Mouse (Mus musculus) adrenal gland, postnatal 4 days (tissue): ENCODE results near the gene Zfp217. TPM values are rescaled to one million over a fixed set of nuclear protein-coding genes. Genes with fewer than 3 reads are reported as not detected.
A peak's percentile ranks its signal among the peaks of the same experiment; 100 is the strongest.

Experiments
- DNase-seq, 2 experiments: peaks; one replicate each; pipeline ENCODE4 v3.0.0; 2021 to 2022; ENCODE audit warnings: low spot score in 2 of 2, mixed read lengths in 2 of 2
- total RNA-seq, 2 experiments: library from RNA; stranded (reverse); gene quantifications; 2 replicates each; pipeline ENCODE4 v1.2.3; 2021

The Zfp217 gene
- total RNA-seq, 2 experiments from 2014 or later = 34.9 to 37.9 TPM

DNA sequence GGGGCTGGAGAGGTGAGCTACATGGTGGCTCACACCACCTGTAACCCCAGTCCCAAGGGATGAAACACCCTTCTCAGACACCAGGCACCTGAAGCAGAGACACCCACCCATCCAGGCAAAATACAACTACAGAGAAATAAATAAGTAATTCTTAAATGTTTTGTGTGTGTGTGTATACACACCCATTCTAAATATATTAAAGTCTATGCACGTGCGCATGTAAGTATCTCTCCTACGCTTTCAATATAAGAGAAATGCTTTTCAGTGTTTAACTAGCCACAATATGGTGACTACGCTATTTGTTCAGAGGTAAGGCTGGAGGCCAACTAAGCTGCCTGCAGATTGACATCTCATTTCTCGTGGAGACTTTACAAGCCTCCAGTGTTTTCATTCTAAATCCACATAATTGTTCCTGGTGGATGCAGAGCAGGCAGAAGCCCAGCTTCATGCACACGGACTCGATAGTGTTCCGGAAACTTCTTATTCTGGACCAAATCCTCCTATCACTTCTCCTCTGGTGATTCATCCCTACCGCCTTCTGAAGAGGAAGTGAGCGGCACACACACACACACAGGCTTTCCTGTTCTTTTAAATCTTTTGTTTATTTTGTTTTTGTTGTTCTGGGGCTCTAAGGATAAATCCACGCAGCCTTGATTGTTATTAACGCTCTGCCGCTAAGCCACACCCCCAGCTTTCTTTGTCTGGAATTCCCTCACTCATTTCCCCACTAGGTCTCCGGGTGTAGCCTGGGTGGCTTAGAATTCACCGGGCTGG is 12.1 kb upstream of the Zfp217 start:
- DNase-seq = no peak

DNA sequence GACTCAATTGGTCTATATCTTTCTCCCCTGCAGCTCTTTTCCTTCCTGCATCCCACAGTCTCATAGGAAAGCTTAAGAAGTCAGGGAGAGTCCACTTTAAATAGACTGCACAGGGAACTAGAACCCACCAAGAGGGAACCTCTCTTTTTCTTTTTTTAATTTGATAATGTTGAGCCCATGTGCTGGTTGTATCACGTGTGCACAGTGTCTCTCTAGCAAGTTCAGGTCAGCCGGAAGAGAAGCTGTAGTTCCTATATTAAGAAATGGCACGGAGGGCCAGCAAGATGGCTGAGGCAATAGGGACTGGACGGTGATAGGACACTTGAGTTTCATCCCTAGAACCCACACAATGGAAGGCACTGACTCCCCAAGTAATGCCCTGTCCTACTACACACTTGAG is 11.1 kb upstream of the Zfp217 start:
- DNase-seq = no peak

DNA sequence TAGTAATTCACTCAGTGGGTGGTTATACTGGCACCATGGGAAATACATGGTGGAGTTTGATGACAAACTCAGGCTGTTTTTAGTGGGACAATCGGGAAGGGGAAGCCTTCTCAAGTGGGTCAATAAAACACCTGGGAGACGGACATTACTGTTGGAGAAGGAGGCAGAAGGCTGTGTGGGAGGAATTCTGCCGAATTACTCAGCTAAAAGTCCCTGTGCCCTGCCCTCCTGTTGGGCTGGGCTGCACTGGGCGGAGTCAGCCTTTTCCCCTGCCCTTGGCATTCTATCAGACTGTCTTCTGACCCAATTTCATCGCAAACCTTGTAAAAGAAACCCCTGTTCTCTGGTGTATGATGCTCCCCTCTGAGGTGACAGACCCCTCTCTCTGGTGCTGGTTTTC is 10.3 kb upstream of the Zfp217 start:
- peak in 1 of 2 experiments; percentile 33 for DNase-seq

DNA sequence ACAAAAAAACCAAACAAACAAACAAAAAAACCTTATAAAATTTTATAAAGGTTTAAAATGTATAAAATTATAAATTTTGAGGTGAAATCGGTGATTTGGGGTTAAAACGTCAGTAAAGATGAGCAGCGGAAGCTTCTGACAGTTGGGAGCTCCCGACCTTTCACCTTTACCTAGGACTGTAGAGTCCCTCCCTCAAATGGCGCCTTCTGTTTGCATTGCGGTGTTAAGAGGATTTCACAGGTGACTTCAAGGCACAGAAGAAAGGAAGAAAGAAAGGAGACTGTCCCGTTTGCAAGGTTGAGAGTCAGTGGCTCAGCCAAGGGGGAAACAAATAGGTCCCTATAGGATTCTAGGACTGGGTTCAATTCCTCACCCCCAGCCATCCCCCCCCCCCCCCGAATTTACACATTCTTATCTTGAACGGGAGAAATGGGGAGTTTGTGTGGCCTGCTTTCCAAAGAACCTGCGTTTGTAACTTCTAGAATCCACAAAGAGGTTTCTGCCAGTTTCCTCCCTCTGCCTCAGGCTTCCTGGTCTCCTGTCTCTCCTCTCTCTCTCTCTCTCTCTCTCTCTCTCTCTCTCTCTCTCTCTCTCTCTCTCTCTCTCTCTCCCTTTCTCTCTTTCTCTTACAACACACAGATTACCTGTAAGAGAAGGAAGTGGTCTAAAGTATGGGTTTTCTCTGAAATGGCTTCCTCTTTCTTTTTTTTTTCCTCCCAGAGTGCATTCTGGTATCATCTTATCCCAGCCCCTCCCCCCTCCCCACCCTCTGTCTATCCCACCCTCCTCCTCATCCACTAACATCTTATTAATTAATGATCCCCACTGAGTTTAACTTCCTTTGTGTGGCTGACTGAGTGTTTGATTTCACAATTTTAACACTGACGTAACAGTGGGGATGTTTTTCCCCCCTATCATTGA is 9.6 kb upstream of the Zfp217 start:
- no peak for DNase-seq

GRCm38 (mm10) chr2:170155089-170155740 is 7.3 kb upstream of the Zfp217 start:
- peak; percentile 37 to 55 for DNase-seq

DNA sequence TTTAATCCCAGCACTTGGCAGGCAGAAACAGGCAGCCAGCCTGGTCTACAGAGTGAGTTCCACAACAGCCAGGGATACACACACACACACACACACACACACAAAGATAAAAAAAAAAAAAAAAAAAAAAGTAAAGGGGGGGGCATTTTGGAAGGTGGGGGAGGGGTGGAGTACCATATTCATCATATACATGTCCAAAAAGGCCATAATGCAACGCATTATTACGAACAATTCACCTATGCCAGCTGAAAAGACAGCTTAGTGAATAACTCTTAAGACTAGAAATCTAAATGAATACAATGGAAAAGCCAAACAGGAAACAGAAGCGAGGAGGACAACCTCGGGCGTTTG is 6.8 kb upstream of the Zfp217 start:
- DNase-seq = no peak

- DNase-seq = no peak
Observed at GRCm38 (mm10) chr2:170154301-170154721, 6.4 kb upstream of the Zfp217 start.

DNA sequence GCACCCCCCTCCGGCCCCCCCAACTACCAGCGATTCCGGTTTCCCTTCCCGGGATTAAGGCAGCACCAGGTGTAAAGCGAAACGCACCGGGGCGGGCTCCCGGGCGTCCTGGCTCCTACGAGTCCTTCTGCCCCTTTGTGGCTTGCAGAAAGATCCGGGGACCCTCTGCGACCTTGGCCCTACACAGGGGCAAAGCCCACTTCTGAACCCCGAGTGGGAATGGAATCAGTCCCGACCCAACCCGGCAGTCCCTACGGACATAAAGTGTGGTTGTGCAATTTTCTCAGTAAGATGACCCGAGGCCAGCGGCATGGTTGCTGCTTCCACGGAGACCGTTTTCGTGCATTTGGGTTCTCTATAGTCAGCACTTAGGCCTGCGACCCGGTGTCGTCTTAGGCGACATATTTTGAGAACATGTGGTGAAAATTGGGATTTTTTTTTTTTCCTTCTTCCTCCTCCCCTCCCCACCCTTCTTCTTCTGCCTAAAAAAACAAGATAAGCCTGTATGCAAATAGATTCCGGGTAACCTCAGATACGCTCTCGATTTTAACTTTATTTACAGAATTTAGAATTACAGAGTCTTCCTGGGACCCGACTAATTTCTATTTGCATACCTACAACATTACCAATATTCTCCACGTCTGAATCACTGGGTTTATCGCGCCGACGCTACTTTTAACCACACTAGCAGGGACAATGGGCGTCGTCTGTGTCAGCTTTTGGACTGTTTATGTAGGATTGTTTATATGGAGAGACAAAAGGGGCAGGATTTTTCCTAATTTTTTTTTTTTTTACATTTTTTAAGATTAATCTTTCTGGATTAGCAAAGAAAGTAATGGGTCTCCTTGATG is 5.7 kb upstream of the Zfp217 start:
- peak; percentile 22 to 55 for DNase-seq

DNA sequence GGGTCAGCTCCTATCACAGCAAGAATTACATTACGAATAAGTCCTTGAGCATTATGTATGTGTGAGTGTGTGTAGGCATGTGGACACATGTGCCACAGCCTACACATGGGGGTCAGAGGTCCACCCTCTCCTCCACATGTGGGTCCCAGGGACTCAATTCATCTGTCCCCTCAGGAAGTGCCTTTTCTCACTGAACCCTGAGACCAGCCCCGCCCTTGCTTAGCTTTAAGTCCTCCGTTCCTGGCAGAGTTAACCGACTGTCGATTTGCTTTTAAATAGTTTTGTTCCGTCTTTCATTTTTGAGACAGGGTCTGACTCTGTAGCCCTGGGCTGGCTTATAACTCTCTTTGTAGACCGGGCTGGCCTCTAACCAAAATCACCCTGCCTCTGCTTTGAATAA is 5.0 kb upstream of the Zfp217 start:
- no peak for DNase-seq

DNA sequence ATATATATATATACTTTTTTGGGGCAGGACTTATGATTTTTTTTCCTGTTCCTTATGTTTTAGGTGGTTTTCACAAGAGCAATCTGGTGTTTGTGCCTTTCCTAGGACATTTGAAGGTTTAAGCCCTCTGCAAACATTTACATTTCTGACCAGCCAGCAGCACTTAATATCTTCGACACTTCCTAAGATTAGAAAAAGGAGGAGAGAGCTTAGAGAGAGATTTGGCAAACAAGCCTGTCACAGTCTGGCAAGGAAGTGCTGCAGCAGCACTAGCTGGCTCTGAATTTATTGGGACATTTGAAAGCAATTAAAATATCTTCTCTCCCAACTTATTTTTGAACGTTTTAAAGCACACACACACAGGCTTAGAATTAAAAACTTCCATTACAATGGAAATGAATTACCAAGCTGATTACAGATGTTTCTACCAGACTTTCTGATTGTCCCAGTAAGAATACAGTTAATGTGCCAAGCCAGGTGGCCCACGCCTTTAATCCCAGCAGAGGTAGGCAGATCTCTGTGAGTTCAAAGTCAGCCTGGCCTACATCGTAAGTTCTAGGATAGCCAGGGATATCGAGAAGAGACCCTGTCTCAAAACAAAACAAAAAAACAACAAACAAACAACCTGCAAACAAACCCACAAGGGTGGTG is 4.3 kb upstream of the Zfp217 start:
- no peak for DNase-seq

- DNase-seq = no peak
Observed at GRCm38 (mm10) chr2:170151470-170151869, 3.6 kb upstream of the Zfp217 start.

DNA sequence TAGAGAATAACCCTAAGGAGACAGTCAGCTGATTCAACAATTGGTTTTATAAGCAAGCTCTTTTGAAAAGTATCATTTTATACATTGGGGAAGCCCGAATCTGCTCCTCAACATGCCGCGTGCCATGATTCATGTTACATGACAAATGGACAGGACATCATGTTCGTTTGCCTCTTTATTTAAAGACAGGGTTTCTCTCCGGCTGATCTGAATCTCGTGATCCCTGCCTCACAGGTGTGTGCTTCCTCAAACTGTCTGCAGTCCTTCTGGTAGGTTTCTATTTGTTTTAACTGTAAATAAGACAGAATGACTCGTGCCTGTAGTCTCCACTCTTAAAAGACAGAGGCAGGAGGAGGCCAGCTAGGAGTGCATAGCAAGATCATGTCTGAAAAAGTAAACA is 925 bp upstream of the Zfp217 start:
- no peak for DNase-seq

DNA sequence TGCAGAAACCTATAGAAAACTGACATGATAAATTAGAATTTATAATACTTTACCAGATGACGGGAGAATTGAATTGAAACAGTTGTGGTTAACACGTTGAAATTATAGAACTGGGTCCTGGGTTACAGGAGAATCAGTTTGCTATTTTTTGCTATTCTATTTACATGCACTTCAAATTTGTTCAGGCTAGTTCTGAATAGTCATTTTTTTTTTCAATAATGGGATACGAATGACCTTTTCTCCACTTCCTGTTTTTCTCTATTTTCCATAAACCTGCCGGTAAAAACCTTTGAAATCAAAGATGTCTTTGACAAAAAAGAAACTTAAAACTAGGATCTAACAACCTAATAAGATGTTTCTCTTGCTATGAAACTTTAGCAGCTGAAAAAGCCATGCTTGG is 733 bp downstream of the Zfp217 start:
- DNase-seq = no peak

GRCm38 (mm10) chr2:170144343-170144742 is 3.6 kb downstream of the Zfp217 start:
- no peak for DNase-seq

GRCm38 (mm10) chr2:170143861-170144260 is 4.0 kb downstream of the Zfp217 start:
- DNase-seq = no peak

- no peak for DNase-seq
Observed at GRCm38 (mm10) chr2:170142542-170142941, 5.4 kb downstream of the Zfp217 start.

- DNase-seq = no peak
Observed at GRCm38 (mm10) chr2:170141481-170141880, 6.4 kb downstream of the Zfp217 start.

DNA sequence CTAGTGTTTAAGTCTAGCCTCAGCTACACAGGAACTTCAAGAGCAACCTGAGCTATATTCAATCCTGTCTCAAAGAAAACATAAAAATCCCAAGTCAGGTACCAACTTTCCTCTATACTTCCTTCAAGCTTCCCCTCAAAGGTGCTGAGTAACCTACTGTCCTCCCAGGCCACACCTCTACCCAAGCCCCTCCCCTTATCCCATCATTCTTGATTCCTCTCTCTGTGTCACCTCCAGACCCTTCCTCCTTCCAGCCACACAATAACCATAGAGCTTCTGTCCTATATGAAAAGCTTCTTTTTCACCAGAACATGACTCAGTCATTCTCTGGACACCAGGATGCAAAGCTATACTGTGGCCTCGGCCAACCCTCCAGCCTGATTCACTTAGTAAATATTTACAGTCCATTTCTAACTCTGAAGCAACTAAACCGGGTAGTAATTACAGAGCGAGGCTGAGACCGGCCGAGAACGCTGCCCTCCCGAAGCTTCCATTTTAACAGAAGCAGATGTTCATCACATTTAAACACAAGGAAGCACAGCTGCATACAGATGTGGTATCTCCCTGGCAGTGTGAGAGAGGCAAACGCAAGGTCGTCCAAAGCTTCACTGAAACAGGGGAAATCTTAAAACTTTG is 8.4 kb downstream of the Zfp217 start:
- DNase-seq = no peak

DNA sequence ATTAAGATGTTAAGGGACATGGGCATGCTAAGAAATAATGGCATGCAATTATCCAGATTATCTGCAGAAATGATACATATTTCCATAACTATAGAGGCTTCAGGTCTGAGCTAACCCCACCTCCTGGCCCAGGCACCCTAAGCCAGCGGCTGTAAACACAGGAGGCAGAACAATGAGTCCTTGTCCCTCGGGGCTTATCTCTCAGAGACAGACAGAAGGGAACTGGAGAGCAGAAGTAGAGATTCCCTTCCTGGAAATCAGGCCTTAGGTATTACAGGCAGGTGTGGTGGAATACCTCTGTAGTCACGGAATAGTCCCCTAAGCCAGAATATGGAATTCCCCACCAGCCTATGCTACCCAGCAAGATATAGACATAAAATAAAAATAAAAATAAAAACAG is 11.0 kb downstream of the Zfp217 start:
- no peak for DNase-seq

GRCm38 (mm10) chr2:170135820-170136219 is 12.1 kb downstream of the Zfp217 start:
- no peak for DNase-seq
